Mouse (Mus musculus) liver, embryonic 18 days (tissue): ENCODE measurements around the gene Vmn1r211. TPM values are rescaled to one million over a fixed set of nuclear protein-coding genes. Genes with fewer than 3 reads are reported as not detected.

Experiments
- polyA plus RNA-seq: library from polyadenylated mRNA; depleted of rRNA; stranded (reverse); fragments of >200 nt; gene quantifications from 2 replicates; pipeline ENCODE4 v1.2.3, GENCODE M21; 2012; rRNA removed

The Vmn1r211 gene
- not detected in 2 replicates for polyA plus RNA-seq

DNA sequence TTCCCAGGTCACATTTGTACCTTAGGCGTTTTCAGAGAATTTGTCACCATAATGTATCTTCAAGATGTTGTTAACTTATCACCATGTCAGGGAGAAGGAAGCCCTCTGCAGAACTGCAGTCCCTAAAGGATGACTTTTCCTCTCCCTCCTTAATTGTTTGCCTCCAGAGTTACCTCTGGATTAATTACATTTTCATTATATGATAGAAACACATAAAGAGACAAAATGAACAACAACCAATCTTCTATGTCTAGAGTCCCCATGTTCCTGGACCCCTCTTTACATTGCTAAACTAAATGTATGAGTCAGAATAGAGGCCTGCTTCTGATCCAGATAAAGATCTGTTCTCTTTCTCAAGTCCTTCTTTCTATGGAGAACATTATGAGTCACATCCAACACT lies at the start of gene Vmn1r211:
Gene Vmn1r211 (minus strand): TSS at position 101 of the 400 bp plus-strand sequence.

DNA sequence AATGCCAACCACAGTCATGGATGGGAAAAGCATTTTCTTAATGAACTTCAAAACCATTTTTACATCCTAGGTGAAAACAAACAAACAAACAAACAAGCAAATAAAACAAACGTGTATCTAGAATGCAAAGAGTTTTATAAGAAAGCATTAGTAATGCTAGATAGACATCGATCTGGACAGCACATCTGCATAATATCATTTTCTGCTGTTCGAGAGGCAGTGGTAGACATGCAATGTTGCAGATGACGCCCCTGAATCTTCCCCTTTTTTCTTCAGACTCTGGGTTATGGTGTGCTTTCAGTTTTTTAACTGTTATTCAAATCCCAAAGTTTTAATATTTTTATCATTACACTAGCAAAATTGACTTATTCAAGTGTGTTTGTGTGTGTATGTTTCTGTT lies 26.7 kb upstream of the Vmn1r211 start, which contains the start of gene Vmn1r212:
Gene Vmn1r212 (minus strand): TSS at position 101 of the 400 bp plus-strand sequence.

DNA sequence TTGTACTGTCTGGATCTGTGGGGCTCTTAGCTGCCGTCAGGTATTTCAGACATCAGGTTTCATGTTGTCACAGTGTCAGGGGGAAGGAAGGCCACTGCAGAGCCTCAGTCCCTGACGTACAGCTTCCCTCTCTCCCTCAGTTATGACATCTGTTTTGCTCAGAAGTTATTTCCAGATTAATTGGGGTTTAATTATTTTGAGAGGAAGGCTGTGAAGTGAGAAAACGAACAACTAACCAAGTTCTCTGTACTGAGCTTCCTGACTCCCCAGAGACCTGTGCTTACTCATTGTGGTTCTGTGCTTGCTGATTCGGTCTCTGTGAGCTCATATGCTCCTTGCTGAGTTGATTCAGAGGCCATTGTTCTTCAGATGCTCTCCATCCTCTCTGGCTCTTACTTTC lies 26.1 kb downstream of the Vmn1r211 start, which contains the start of gene Vmn1r210:
Gene Vmn1r210 (minus strand): TSS at position 101 of the 400 bp plus-strand sequence.

DNA sequence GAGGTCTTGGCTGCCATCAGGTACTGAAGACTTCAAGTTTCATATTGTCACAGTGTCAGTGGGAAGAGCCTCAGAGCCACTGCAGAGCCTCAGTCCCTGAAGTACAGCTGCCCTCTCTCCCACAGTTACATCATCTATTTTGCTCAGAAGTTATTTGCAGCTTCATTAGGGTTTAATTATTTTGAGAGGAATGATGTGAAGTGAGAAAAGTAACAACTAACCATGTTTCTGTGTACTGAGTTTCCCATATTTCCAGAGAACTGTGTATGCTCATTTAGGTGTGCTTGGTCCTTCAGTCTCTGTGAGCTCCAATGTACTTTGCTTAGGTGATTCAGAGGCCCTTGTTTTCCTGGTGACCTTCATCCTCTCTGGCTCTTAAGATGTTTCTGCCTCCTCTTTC lies 47.8 kb downstream of the Vmn1r211 start, which contains the start of gene Vmn1r209:
Gene Vmn1r209 (minus strand): TSS at position 101 of the 400 bp plus-strand sequence.

Other genes starting within 250 kb of the Vmn1r211 start
- not detected in 2 replicates for gene Vmn1r206, start 233.3 kb downstream of the Vmn1r211 start, polyA plus RNA-seq
- gene Vmn1r207-ps, start 127.9 kb downstream of the Vmn1r211 start, polyA plus RNA-seq: not detected in 2 replicates
- not detected in 2 replicates for gene Vmn1r208, start 80.2 kb downstream of the Vmn1r211 start, polyA plus RNA-seq
- gene Vmn1r209, start 47.9 kb downstream of the Vmn1r211 start, polyA plus RNA-seq: not detected in 2 replicates
- not detected in 2 replicates for gene Vmn1r210, start 26.2 kb downstream of the Vmn1r211 start, polyA plus RNA-seq
- gene Vmn1r212, start 26.6 kb upstream of the Vmn1r211 start, polyA plus RNA-seq: not detected in 2 replicates
- gene Vmn1r213, start 150.1 kb upstream of the Vmn1r211 start, polyA plus RNA-seq: not detected in 2 replicates
- not detected in 2 replicates for gene Vmn1r214, start 172.9 kb upstream of the Vmn1r211 start, polyA plus RNA-seq
- not detected in 2 replicates for gene Vmn1r215, start 210.5 kb upstream of the Vmn1r211 start, polyA plus RNA-seq